16 mouse cellular contexts compared by ENCODE assay signal in genomic region chr4:48587526-48587925, GRCm38 (mm10). TPM values are rescaled to one million over a fixed set of nuclear protein-coding genes. Genes with fewer than 3 reads are reported as not detected.
DNase-seq lines count a peak whose midpoint lies in the region; ATAC-seq and TF ChIP-seq lines count a peak whose summit lies in the region.
"Had no signal": no experiment of that assay in that cellular context is flagged by ENCODE, and none has a peak within 500 bp of the region (broad histone marks: within the 10 kb centered on the region; RNA-seq: fewer than 3 reads in every experiment).

No protein-coding gene starts in this region.

- no peaks in the 10 kb centered on the region for H3K27me3 ChIP-seq in forebrain, postnatal 0 days (ENCODE audit: insufficient read depth, low read length)
- no peaks in the 10 kb centered on the region for H3K27me3 ChIP-seq in forebrain, embryonic 16.5 days (replicated peaks; ENCODE audit: control insufficient read depth, insufficient read depth, low read length)
- no peaks in the 10 kb centered on the region for H3K27me3 ChIP-seq in midbrain, postnatal 0 days (ENCODE audit: insufficient read depth, low read length)
- no peaks in the 10 kb centered on the region for H3K27me3 ChIP-seq in midbrain, embryonic 10.5 days (ENCODE audit: low read depth, poor library complexity, severe bottlenecking)
- H3K27me3 ChIP-seq: limb, embryonic 13.5 days had no signal

- no peak for DNase-seq in forebrain, postnatal 0 days
- DNase-seq in layer of hippocampus, adult 2 months (ENCODE audit: low spot score in 2 of 2): no peak
- no peak for DNase-seq in layer of hippocampus, postnatal 14 days (ENCODE audit: low spot score in 2 of 2)
- no peak for DNase-seq in midbrain, postnatal 0 days (ENCODE audit: low spot score)
- no peak for DNase-seq in midbrain, embryonic 10.5 days (ENCODE audit: low spot score)
- DNase-seq in spleen, postnatal 4 days (ENCODE audit: low spot score in 2 of 2): no peak
- no peak for DNase-seq in thymus, postnatal 0 days (ENCODE audit: low spot score)
- DNase-seq: cerebellum, adult 11-12 months; layer of hippocampus, postnatal 36 days; lung, adult 18-20 months; thymus, postnatal 36 days had no signal

- H3K4me2 ChIP-seq in forebrain, postnatal 0 days (ENCODE audit: low read depth): no peak overlapping the region
- H3K4me2 ChIP-seq in forebrain, embryonic 16.5 days (ENCODE audit: low read length): no peak overlapping the region
- no peak overlapping the region; the same call in 1 of the 2 replicates for H3K4me2 ChIP-seq in midbrain, postnatal 0 days (ENCODE audit: low read depth, low read length, poor library complexity, severe bottlenecking)

- TF ChIP-seq CTCF in forebrain, postnatal 0 days (IDR thresholded peaks at IDR 0.05; ENCODE audit: low read depth): peak; percentile 51
- peak; percentile 71 for TF ChIP-seq CTCF in layer of hippocampus, adult 2 months (conservative IDR thresholded peaks at IDR 0.05)
- TF ChIP-seq CTCF in midbrain, postnatal 0 days (IDR thresholded peaks at IDR 0.05): peak; percentile 56

- ATAC-seq in forebrain, postnatal 0 days: no peak
- ATAC-seq in forebrain, embryonic 16.5 days: no peak
- no peak for ATAC-seq in midbrain, postnatal 0 days (ENCODE audit: low FRiP score)
- ATAC-seq: activated CD4-positive, CD25-positive, alpha-beta regulatory T cell, adult 4 months had no signal

- H3K27ac ChIP-seq in forebrain, postnatal 0 days (ENCODE audit: low read depth, low read length): no peak overlapping the region
- H3K27ac ChIP-seq in forebrain, embryonic 16.5 days (ENCODE audit: low read length): no peak overlapping the region
- no peak overlapping the region for H3K27ac ChIP-seq in layer of hippocampus, adult 2 months
- no peak overlapping the region for H3K27ac ChIP-seq in midbrain, postnatal 0 days (ENCODE audit: low read depth, low read length)
- no peak overlapping the region for H3K27ac ChIP-seq in midbrain, embryonic 10.5 days (replicated peaks)
- H3K27ac ChIP-seq: limb, embryonic 13.5 days had no signal

- H3K36me3 ChIP-seq in forebrain, postnatal 0 days (ENCODE audit: insufficient read depth): no peaks in the 10 kb centered on the region
- peaks cover 4% of the 10 kb centered on the region; the same call in 1 of the 2 replicates for H3K36me3 ChIP-seq in forebrain, embryonic 16.5 days (ENCODE audit: control insufficient read depth, insufficient read depth)
- H3K36me3 ChIP-seq in midbrain, postnatal 0 days (ENCODE audit: insufficient read depth, low read length): no peaks in the 10 kb centered on the region
- peaks cover 47% of the 10 kb centered on the region for H3K36me3 ChIP-seq in midbrain, embryonic 10.5 days
- H3K36me3 ChIP-seq: G1E; limb, embryonic 13.5 days had no signal

- WGBS in forebrain, postnatal 0 days: 96% methylated on average over 2 of the region's 2 CpGs
- 90% methylated on average over 2 of the region's 2 CpGs for WGBS in forebrain, embryonic 16.5 days
- 91% methylated on average over 2 of the region's 2 CpGs for WGBS in midbrain, postnatal 0 days
- WGBS in midbrain, embryonic 10.5 days: 95% methylated on average over 2 of the region's 2 CpGs

- no peak overlapping the region for H3K4me3 ChIP-seq in forebrain, postnatal 0 days (ENCODE audit: low read depth, low read length)
- H3K4me3 ChIP-seq in forebrain, embryonic 16.5 days (replicated peaks; ENCODE audit: low read length): no peak overlapping the region
- no peak overlapping the region for H3K4me3 ChIP-seq in layer of hippocampus, adult 2 months
- no peak overlapping the region for H3K4me3 ChIP-seq in midbrain, postnatal 0 days (ENCODE audit: low read depth, low read length)
- no peak overlapping the region for H3K4me3 ChIP-seq in midbrain, embryonic 10.5 days

- H3K9ac ChIP-seq in forebrain, postnatal 0 days: no peak overlapping the region
- no peak overlapping the region for H3K9ac ChIP-seq in forebrain, embryonic 16.5 days (replicated peaks; ENCODE audit: low read depth, low read length)
- H3K9ac ChIP-seq in midbrain, postnatal 0 days (replicated peaks; ENCODE audit: low read length, poor library complexity, severe bottlenecking): no peak overlapping the region
- H3K9ac ChIP-seq: limb, embryonic 13.5 days had no signal

- H3K4me1 ChIP-seq in forebrain, postnatal 0 days (ENCODE audit: insufficient read depth): peaks cover 3% of the 10 kb centered on the region; the same call in 1 of the 2 replicates
- H3K4me1 ChIP-seq in forebrain, embryonic 16.5 days (replicated peaks; ENCODE audit: control insufficient read depth, insufficient read depth, low read length): peaks cover 16% of the 10 kb centered on the region
- peaks cover 2% of the 10 kb centered on the region; the same call in 1 of the 2 replicates for H3K4me1 ChIP-seq in midbrain, postnatal 0 days (ENCODE audit: insufficient read depth, low read length)
- H3K4me1 ChIP-seq in midbrain, embryonic 10.5 days: peaks cover 40% of the 10 kb centered on the region

- H3K9me3 ChIP-seq in forebrain, postnatal 0 days (ENCODE audit: low read length): no peaks in the 10 kb centered on the region
- peaks cover 3% of the 10 kb centered on the region for H3K9me3 ChIP-seq in forebrain, embryonic 16.5 days (ENCODE audit: control insufficient read depth, low read length)
- no peaks in the 10 kb centered on the region for H3K9me3 ChIP-seq in midbrain, postnatal 0 days (ENCODE audit: low read length)
- H3K9me3 ChIP-seq in midbrain, embryonic 10.5 days (replicated peaks): no peaks in the 10 kb centered on the region; the same call in 1 of the 2 replicates

RNA-seq across cellular contexts. Expression of gene Tmeff1, which starts 2.6 kb away (rescaled TPM):
- total RNA-seq in forebrain, postnatal 0 days (2014; rRNA removed): 331 and 345 TPM in 2 replicates
- 189 and 202 TPM in 2 replicates for polyA plus RNA-seq in forebrain, postnatal 0 days (2015; fragmentation: Nextera tagmentation; extraction: Ambion mirVana)
- 205 and 213 TPM in 2 replicates for polyA plus RNA-seq in forebrain, embryonic 16.5 days (2015; fragmentation: Nextera tagmentation; extraction: Ambion mirVana)
- 100 to 1,000 TPM; 122 to 130 TPM for total RNA-seq in layer of hippocampus, adult 2 months (2021)
- total RNA-seq in layer of hippocampus, postnatal 14 days (2021): 100 to 1,000 TPM; 138 to 147 TPM
- 320 and 385 TPM in 2 replicates for total RNA-seq in midbrain, postnatal 0 days (2014; rRNA removed)
- 217 and 228 TPM in 2 replicates for polyA plus RNA-seq in midbrain, postnatal 0 days (2015; fragmentation: Nextera tagmentation; extraction: Ambion mirVana)
- 90.3 and 136 TPM in 2 replicates for polyA plus RNA-seq in midbrain, embryonic 10.5 days (2016; fragmentation: Nextera tagmentation; extraction: Ambion mirVana)
- 4.0 and 4.5 TPM in 2 replicates for polyA plus RNA-seq in thymus, postnatal 0 days (2015; fragmentation: Nextera tagmentation; extraction: Ambion mirVana)
- total RNA-seq: G1E; megakaryocyte-erythroid progenitor cell, adult 5-6 weeks had no signal
- polyA plus RNA-seq: activated CD4-positive, CD25-positive, alpha-beta regulatory T cell, adult 4 months; G1E had no signal

RNA-seq across cellular contexts. Expression of gene Msantd3, which starts 47.8 kb away (rescaled TPM):
- total RNA-seq in forebrain, postnatal 0 days (2014; rRNA removed): 51.1 and 52.9 TPM in 2 replicates
- polyA plus RNA-seq in forebrain, postnatal 0 days (2015; fragmentation: Nextera tagmentation; extraction: Ambion mirVana): 36.3 and 43.8 TPM in 2 replicates
- polyA plus RNA-seq in forebrain, embryonic 16.5 days (2015; fragmentation: Nextera tagmentation; extraction: Ambion mirVana): 38.6 and 45.5 TPM in 2 replicates
- 10 to 100 TPM; 20.0 to 22.9 TPM for total RNA-seq in layer of hippocampus, adult 2 months (2021)
- total RNA-seq in layer of hippocampus, postnatal 14 days (2021): 10 to 100 TPM; 30.6 to 32.7 TPM
- 30.3 and 36.4 TPM in 2 replicates for total RNA-seq in midbrain, postnatal 0 days (2014; rRNA removed)
- polyA plus RNA-seq in midbrain, postnatal 0 days (2015; fragmentation: Nextera tagmentation; extraction: Ambion mirVana): 26.0 and 27.0 TPM in 2 replicates
- polyA plus RNA-seq in midbrain, embryonic 10.5 days (2016; fragmentation: Nextera tagmentation; extraction: Ambion mirVana): 69.1 and 71.2 TPM in 2 replicates
- 3.6 and 4.8 TPM in 2 replicates for polyA plus RNA-seq in thymus, postnatal 0 days (2015; fragmentation: Nextera tagmentation; extraction: Ambion mirVana)
- polyA plus RNA-seq: activated CD4-positive, CD25-positive, alpha-beta regulatory T cell, adult 4 months; G1E had no signal

Comparison
In these comparisons a context has a peak if more than half of its experiments do, and no peak if none do; other contexts are left out.
1. RNA of gene Tmeff1, which starts 2.6 kb away (polyA plus RNA-seq): 217 to 228 TPM in midbrain, postnatal 0 days, 205 to 213 TPM in forebrain, embryonic 16.5 days, 189 to 202 TPM in forebrain, postnatal 0 days and 90.3 to 136 TPM in midbrain, embryonic 10.5 days; 4.0 to 4.5 TPM in thymus, postnatal 0 days; every median in the first group is over 10 times any median in the second.
2. Peak in every context shown above with its lines, with median percentiles within 50 percentile points of each other: CTCF ChIP-seq.